Mouse (Mus musculus): ENCODE measurements at regions not wholly inside any gene's neighbourhood (a gene's known extent, or its start where the extent isn't known, plus 50 kb on each side); places are given as distances from the start of the nearest gene placed in this dataset.

- TF ChIP-seq CTCF (IDR thresholded peaks at IDR 0.05; ENCODE audit: borderline replicate concordance, insufficient read depth, low read length) (no peak), POLR2A (IDR thresholded peaks at IDR 0.05; ENCODE audit: low read depth, low read length) (no peak)
Measured at GRCm38 (mm10) chr1:10872266-10872665, 541.6 kb upstream of the A830018L16Rik start.

Measured in embryonic fibroblast, embryonic 13.5 days (primary cell).